Mouse (Mus musculus): ENCODE data around the gene Nppa. TPM values are rescaled to one million over a fixed set of nuclear protein-coding genes. Genes with fewer than 3 reads are reported as not detected.

The Nppa gene
- not detected for total RNA-seq (2023)

DNA sequence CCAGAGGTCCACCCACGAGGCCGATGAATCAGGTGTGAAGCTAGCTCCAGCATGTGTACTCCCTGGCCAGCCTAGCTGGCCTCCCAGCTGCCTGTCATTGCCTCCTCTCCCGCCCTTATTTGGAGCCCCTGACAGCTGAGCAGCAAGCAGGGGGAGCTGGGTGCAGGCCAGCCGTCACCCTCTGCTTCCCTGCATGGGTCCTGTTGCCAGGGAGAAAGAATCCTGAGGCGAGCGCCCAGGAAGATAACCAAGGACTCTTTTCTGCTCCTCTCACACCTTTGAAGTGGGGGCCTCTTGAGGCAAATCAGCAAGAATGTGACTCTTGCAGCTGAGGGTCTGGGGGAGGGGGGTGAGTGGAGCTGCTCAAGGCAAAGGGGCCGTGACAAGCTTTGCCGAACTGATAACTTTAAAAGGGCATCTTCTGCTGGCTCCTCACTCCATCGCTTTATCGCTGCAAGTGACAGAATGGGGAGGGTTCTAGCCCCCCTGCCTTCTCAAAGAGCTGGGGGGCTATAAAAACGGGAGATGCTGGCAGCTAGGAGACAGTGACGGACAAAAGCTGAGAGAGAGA, at the start of gene Nppa:
Nppa (plus strand) TSS at position 521 of the 571 bp plus-strand sequence.

GRCm38 (mm10) chr4:147985205-147986132, 15.1 kb upstream of the Nppa start, which contains the start of gene Nppb:
Nppb (plus strand) TSS chr4:147985788.

DNA sequence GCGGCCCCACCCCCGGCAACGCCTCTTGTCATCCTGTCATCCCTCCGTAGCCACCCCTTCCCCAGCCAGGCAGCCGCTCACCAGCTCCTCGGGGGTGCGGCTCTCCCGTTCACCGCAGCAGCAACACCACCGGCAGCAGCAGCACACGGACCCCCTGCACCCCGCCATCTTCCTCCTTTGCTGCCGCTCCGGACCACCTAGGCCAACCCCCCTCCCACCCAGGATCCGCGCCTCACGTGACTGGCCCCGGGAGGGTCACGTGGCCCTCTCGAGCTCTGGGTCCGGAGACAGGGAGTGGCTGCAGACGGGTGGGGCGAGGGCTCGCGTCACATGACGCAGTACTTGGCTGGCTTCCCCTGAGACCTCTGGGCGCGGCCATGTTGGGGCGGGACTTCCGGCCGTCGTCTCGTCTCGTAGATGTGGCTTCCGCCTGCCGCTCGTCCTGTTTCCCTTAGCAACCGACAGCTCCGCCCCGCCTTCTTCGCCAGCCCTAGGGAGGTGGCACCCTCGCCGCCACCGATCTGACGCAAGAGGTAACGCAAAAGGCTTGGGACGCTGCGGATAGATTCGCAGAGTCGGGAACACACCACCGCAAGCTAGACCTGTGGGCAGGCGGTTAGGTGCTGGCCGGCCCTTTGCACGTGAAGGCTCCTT, 38.2 kb downstream of the Nppa start, which contains the start of the genes Clcn6 and Mthfr:
Clcn6 (minus strand) TSS at position 222 of the 654 bp plus-strand sequence.
Mthfr (plus strand) TSS at position 478 of the 654 bp plus-strand sequence.

Other genes starting within 250 kb of the Nppa start
- 10 to 100 TPM; 10.5 to 13.1 TPM for gene Zfp984, start 190.9 kb upstream of the Nppa start, total RNA-seq (2023)
- gene Zfp933, start 152.4 kb upstream of the Nppa start, total RNA-seq (2023) = 1 to 10 TPM; 3.5 TPM
- 10 to 100 TPM; 34.1 to 36.9 TPM for gene Miip, start 131.9 kb upstream of the Nppa start, total RNA-seq (2023)
- gene Fv1, start 131.7 kb upstream of the Nppa start, total RNA-seq (2023) = 1 to 10 TPM; 6.4 to 7.3 TPM
- 10 to 100 TPM; 52.0 to 55.5 TPM for gene Mfn2, start 96.0 kb upstream of the Nppa start, total RNA-seq (2023)
- gene Plod1, start 64.0 kb upstream of the Nppa start, total RNA-seq (2023) = 10 to 100 TPM; 20.2 to 20.7 TPM
- 10 to 100 TPM; 59.4 to 61.8 TPM for gene 2510039O18Rik, start 59.8 kb upstream of the Nppa start, total RNA-seq (2023)
- gene Nppb, start 14.9 kb upstream of the Nppa start, total RNA-seq (2023) = not detected
- 10 to 100 TPM in 1 of 2 experiments, 1 to 10 TPM in 1; 9.6 to 12.2 TPM for gene Clcn6, start 38.1 kb downstream of the Nppa start, total RNA-seq (2023)
- gene Mthfr, start 38.4 kb downstream of the Nppa start, total RNA-seq (2023) = 10 to 100 TPM; 11.4 to 12.5 TPM
- gene Agtrap, start 87.3 kb downstream of the Nppa start, total RNA-seq (2023) = 10 to 100 TPM; 59.8 to 67.7 TPM
- 10 to 100 TPM in 1 of 2 experiments, 1 to 10 TPM in 1; 9.2 to 12.4 TPM for gene Mad2l2, start 129.7 kb downstream of the Nppa start, total RNA-seq (2023)
- gene Draxin, start 130.0 kb downstream of the Nppa start, total RNA-seq (2023) = not detected
- 10 to 100 TPM; 14.8 to 19.8 TPM for gene Fbxo6, start 151.4 kb downstream of the Nppa start, total RNA-seq (2023)
- 1 to 10 TPM; 1.1 to 1.3 TPM for gene Fbxo44, start 159.8 kb downstream of the Nppa start, total RNA-seq (2023)
- gene Fbxo2, start 159.9 kb downstream of the Nppa start, total RNA-seq (2023) = not detected

All from neutrophil, adult 59 days (primary cell).